Mouse (Mus musculus): ENCODE data around the gene Tmem29.

DNA sequence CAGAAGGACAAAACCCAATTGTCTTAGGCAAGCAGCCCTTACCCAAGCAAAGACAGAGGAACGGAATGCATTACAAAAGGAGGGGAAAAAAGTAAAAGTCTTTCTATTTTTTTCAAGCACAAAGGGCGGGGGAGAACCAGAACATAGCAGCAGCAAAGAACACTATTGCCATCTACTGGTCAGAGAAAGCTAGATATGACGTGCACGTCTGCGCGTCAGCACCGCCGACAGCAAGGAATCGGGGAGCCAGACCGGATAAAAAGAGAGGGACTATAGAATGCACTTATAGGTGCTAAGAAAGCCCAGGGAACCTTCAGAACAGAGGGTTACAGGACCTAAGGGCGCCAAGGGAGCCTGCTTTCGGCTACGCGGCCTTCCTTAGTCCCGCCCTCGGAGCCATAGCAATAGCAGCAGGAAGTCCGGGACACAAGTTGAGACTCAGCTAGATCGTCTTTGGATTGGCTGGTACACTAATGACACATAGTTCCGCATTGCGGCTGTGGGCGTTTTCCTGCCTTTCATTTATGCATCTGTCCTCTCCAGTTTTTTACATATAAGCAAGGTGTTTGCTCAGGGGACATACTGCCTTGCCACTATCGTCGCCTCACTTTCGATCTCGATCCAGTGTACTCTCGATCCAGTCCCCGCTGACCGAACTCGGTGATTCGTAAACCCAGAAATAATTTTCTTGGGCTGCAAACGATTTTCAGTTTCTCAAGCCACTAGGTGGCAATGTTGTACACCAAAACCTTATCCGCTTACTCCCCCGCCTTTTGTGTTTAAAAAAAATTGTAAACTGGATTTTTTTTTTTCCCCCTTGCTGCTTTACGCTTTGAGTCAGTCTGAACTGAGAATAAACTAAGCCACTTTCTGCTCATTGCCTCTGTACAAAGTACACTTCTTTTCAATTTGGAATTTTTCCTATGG lies 19.2 kb upstream of the Tmem29 start:
- TF ChIP-seq CTCF (IDR thresholded peaks at IDR 0.05) = peak; percentile 96
- peak; percentile 65 for TF ChIP-seq EP300 (IDR thresholded peaks at IDR 0.05)
